Mouse (Mus musculus) stomach, embryonic 14.5 days (tissue): ENCODE measurements at regions not wholly inside any gene's neighbourhood (a gene's known extent, or its start where the extent isn't known, plus 50 kb on each side); places are given as distances from the start of the nearest gene placed in this dataset.

ENCODE experiments used
- ATAC-seq: fragments of 200-750 bp; cut with Nextera tagmentation; 2 replicates; pipeline ENCODE4 v1.8.0; 2017; ENCODE audit warnings: low read depth, moderate TSS enrichment; ENCODE audit not compliant: insufficient number of reproducible peaks, insufficient read depth, low FRiP score
- H3K27ac ChIP-seq: fragments of 300-500 bp; sonication (generic); 2 replicates; pipeline ENCODE4 v1.5.1; 2014; ENCODE audit warnings: mild to moderate bottlenecking, low read length, moderate library complexity, mixed read lengths
- H3K27me3 ChIP-seq: fragments of 300-500 bp; sonication (generic); 2 replicates; pipeline ENCODE4 v1.6.1; 2014; ENCODE audit warnings: low read length, control low read depth, mixed read lengths; ENCODE audit not compliant: control insufficient read depth, insufficient read depth
- H3K36me3 ChIP-seq: fragments of 300-500 bp; sonication (generic); 2 replicates; pipeline ENCODE4 v1.6.1; 2014; ENCODE audit warnings: mild to moderate bottlenecking, control low read depth, low read length, moderate library complexity, mixed read lengths; ENCODE audit not compliant: control insufficient read depth, insufficient read depth
- H3K4me1 ChIP-seq: fragments of 300-500 bp; sonication (generic); 2 replicates; pipeline ENCODE4 v1.6.1; 2014; ENCODE audit warnings: low read length, control low read depth, mixed read lengths; ENCODE audit not compliant: control insufficient read depth, insufficient read depth
- H3K4me2 ChIP-seq: fragments of 300-500 bp; sonication (generic); replicated peaks from 2 replicates; pipeline ENCODE4 v1.6.1; 2014; ENCODE audit warnings: low read depth, low read length, control low read depth
- H3K4me3 ChIP-seq: fragments of 300-500 bp; sonication (generic); 2 replicates; pipeline ENCODE4 v1.5.1; 2014; ENCODE audit warnings: low read depth, low read length, control low read depth
- H3K9ac ChIP-seq: fragments of 300-500 bp; sonication (generic); replicated peaks from 2 replicates; pipeline ENCODE4 v1.6.1; 2014; ENCODE audit warnings: low read depth, mild to moderate bottlenecking, control low read depth, low read length, moderate library complexity, mixed read lengths
- H3K9me3 ChIP-seq: fragments of 300-500 bp; sonication (generic); 2 replicates; pipeline ENCODE4 v1.6.1; 2016; ENCODE audit warnings: low read depth, low read length, control low read depth; ENCODE audit not compliant: control insufficient read depth
- WGBS: fragments of 180-500 bp; shearing (Covaris S2); extraction: QIAGEN DNeasy Blood & Tissue Kit; methylation state at CpG from one replicate; pipeline ENCODE4 v1.1.7; 2014; 5-methylcytosine and 5-hydroxymethylcytosine counted together

DNA sequence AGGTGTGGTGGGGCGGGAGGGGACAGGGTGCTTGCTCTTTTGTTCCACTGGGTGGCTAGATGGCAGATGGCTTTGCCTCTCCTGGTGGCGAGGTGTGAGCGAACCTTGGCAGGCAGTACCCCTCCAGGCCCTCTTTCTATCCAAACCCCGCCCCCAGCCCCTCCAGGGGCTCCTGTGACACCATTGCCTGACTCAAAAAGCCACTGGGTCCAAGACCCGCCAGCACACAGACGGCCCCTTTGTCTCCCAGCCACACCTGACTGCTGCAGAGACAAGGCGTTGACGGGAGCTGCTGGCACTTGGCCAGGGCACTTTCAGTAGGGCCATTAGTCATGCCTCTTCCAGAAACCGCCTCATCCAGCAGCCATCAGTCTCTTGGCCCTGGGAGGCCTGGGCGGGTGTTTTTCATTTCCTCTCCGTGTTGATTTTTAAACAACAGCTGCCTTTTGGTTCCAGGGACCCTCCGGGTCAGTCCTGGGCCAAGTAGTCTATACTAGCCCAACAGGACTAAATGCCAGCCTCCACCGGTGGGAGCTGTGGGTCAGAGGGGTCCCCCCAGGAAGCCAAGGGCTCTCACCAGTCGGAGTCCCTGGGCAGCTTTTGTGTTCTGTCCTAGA lies 58.4 kb upstream of the Medag start:
- peak; percentile 78 for ATAC-seq
- WGBS, result 19% methylated on average over 14 of the region's 14 CpGs
- no peak overlapping the region for H3K9ac ChIP-seq

DNA sequence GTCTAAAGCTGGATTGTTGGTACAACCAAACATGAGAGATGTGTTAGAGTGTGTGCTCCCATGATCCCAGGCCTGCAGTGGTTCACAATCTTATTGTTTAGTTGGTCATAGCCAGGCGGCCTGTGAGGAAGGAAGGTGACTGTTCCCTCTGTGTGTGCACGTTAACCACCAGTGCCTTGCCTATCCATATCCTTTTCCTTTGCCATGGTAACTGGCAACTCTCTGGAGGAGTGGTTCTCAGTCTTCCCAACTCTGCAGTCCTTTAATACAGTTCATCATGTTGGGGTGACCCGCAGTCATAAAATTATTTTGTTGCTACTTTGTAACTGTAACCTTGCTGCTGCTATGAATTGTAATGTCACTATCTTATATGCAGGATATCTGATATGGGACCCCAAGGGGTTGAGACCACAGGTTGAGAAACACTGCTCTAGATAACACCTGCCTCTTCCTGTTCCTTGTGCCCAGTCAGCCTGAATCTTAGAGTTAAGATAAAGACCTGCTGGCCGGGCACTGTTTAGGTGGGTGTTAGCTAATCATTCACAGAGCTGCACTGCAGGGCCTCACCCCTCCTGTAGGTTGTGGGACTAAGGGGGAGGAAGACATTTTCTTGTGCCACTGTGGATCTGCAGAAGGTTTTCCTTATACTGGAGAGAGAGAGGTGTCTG lies 57.0 kb upstream of the Medag start:
- Histone ChIP-seq H3K36me3 (no peaks in the 10 kb centered on the region), H3K4me3 (no peak overlapping the region), H3K9me3 (no peaks in the 10 kb centered on the region), H3K9ac (no peak overlapping the region), H3K27me3 (no peaks in the 10 kb centered on the region), H3K4me1 (peaks cover 29% of the 10 kb centered on the region), H3K27ac (peak overlapping the region; percentile 62), H3K4me2 (no peak overlapping the region)
- WGBS, result 73% methylated on average over 4 of the region's 4 CpGs
- ATAC-seq, result peak; percentile 68

More for the DNA sequence above, 58.4 kb upstream of the Medag start:
- Histone ChIP-seq H3K4me1 (peaks cover 29% of the 10 kb centered on the region), H3K9me3 (no peaks in the 10 kb centered on the region), H3K4me2 (no peak overlapping the region), H3K4me3 (no peak overlapping the region), H3K27me3 (no peaks in the 10 kb centered on the region), H3K36me3 (no peaks in the 10 kb centered on the region), H3K27ac (peak overlapping the region; percentile 40)

DNA sequence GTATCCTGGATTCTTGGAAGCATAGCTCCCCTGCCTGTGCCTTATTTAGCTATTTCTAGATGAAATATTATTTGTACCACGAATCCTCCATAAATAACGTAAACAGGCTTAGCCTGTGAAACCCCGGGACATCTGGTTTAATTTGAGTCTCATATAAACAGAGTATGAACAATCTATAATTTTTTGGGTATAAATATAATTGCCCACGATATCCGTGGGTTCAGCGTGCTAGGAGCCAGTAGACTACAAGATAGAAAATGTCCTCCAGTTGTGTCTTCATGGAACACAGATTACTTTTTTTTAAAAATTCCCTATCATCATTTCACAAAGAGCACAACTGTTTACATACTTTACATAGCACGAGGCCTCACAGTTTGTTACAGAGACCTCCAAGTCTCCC lies 56.4 kb upstream of the Medag start:
- ATAC-seq, result no peak
- no peaks in the 10 kb centered on the region; the same call in 1 of the 2 replicates for H3K9me3 ChIP-seq
- no peak overlapping the region for H3K9ac ChIP-seq
- no peak overlapping the region for H3K4me2 ChIP-seq
- peaks cover 29% of the 10 kb centered on the region for H3K4me1 ChIP-seq
- H3K27ac ChIP-seq, result peak overlapping the region; percentile 62
- no peak overlapping the region for H3K4me3 ChIP-seq
- H3K27me3 ChIP-seq, result no peaks in the 10 kb centered on the region
- H3K36me3 ChIP-seq, result no peaks in the 10 kb centered on the region
- WGBS, result 46% methylated on average over 7 of the region's 7 CpGs

DNA sequence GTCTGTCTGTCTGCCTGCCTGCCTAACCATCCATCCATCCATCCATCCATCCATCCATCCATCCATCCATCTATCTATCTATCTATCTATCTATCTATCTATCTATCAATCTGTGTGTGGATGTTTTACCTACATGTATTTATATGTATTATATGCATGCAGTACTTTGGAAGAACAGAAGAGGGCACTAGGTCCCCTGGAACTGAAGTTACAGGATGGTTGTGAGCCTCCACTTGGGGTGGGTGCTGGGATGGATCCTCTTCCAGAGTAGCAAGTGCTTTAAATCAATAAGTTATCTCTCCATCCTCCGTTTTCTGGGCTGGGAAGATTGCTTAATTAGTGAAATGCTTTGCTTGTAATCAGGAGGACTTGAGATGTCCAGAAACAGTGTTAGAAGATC lies 54.6 kb upstream of the Medag start:
- H3K36me3 ChIP-seq, result no peaks in the 10 kb centered on the region
- no peak for ATAC-seq
- H3K4me3 ChIP-seq, result no peak overlapping the region
- H3K4me2 ChIP-seq, result no peak overlapping the region
- no peaks in the 10 kb centered on the region; the same call in 1 of the 2 replicates for H3K9me3 ChIP-seq
- WGBS, result 89% methylated on average over 1 of the region's 1 CpGs
- peaks cover 29% of the 10 kb centered on the region for H3K4me1 ChIP-seq
- no peak overlapping the region for H3K27ac ChIP-seq
- no peaks in the 10 kb centered on the region for H3K27me3 ChIP-seq
- H3K9ac ChIP-seq, result no peak overlapping the region
